Mouse (Mus musculus): ENCODE measurements around the gene Glyatl3. TPM values are rescaled to one million over a fixed set of nuclear protein-coding genes. Genes with fewer than 3 reads are reported as not detected.

Glyatl3 gene
- polyA plus RNA-seq, 1 experiment, result not detected

DNA sequence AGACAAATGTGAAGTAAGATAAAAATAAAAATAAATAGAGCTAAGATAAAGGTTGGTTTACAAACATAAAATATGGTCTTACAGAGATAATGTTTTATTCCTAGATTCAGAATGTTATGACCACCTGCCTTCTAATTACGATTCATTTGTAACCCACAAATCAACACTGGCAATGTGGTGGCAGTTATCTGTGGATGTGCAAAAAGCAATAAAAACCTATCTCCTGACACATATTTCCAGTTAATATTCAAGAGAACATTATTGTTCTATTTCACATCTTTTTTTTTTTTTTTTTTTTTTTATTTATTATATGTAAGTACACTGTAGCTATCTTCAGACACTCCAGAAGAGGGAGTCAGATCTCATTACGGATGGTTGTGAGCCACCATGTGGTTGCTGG is 1.3 kb upstream of the Glyatl3 start:
- H3K27me3 ChIP-seq (ENCODE audit: control insufficient read depth, insufficient read depth, insufficient read length), result no peaks in the 10 kb centered on the region
- no peak for TF ChIP-seq TCF3 (IDR thresholded peaks at IDR 0.05; ENCODE audit: insufficient read length, low read depth)
- TF ChIP-seq REST (IDR thresholded peaks at IDR 0.05; ENCODE audit: insufficient read depth, insufficient read length), result no peak
- no peak for TF ChIP-seq POLR2A (IDR thresholded peaks at IDR 0.05; ENCODE audit: insufficient read length, low read depth)
- TF ChIP-seq E2F4 (IDR thresholded peaks at IDR 0.05; ENCODE audit: insufficient read depth), result no peak
- TF ChIP-seq CEBPB (IDR thresholded peaks at IDR 0.05; ENCODE audit: insufficient read depth, poor library complexity, severe bottlenecking), result no peak
- no peak for TF ChIP-seq MAX (IDR thresholded peaks at IDR 0.05; ENCODE audit: low read depth)
- TF ChIP-seq SRF (IDR thresholded peaks at IDR 0.05; ENCODE audit: control insufficient read depth, insufficient read length, low read depth), result no peak
- TF ChIP-seq MYOD1 (IDR thresholded peaks at IDR 0.05; ENCODE audit: control insufficient read depth in 1 of 3, insufficient read length in 2 of 3, low read depth in 2 of 3), result no peak
- TF ChIP-seq TCF12 (IDR thresholded peaks at IDR 0.05; ENCODE audit: insufficient read depth, poor library complexity, severe bottlenecking), result no peak
- TF ChIP-seq MYOG (IDR thresholded peaks at IDR 0.05; ENCODE audit: control insufficient read depth in 1 of 3, insufficient read depth in 1 of 3, insufficient read length in 2 of 3, low read depth in 2 of 3), result no peak
- no peak for TF ChIP-seq POLR2AphosphoS2 (IDR thresholded peaks at IDR 0.05; ENCODE audit: insufficient read length, low read depth)
- H3K4me3 ChIP-seq, result no peak overlapping the region
- no peak overlapping the region for H3ac ChIP-seq (ENCODE audit: control insufficient read depth, insufficient read length)
- no peak overlapping the region for H3K4me2 ChIP-seq (ENCODE audit: low read depth)
- H3K36me3 ChIP-seq (ENCODE audit: control insufficient read depth, insufficient read depth), result no peaks in the 10 kb centered on the region
- H3K79me2 ChIP-seq (ENCODE audit: control insufficient read depth, insufficient read depth), result no peaks in the 10 kb centered on the region

DNA sequence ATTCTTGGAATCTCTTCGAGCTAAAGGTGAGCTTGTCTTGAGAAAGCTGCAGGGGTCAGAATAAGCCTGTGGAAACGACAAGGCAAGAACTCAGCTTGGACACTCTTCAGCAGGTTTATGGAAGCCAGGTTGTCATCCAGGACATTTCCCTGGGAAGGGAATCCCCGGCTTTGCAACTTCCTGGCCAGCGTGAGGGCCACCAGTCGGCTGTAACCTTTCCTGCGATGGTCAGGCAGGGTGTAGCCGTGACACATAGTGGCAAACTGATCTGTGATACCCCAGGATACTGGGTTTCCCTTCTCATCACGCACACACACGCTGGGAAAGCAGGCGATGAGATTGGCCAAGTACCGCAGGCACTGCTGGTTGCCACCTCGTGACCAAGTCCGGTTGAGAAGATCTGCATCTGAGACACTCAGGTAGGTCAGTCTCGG is 9.4 kb downstream of the Glyatl3 start:
- Histone ChIP-seq H3K79me2 (ENCODE audit: control insufficient read depth, insufficient read depth) (no peaks in the 10 kb centered on the region), H3ac (ENCODE audit: control insufficient read depth, insufficient read length) (no peak overlapping the region), H3K4me3 (no peak overlapping the region), H3K36me3 (ENCODE audit: control insufficient read depth, insufficient read depth) (no peaks in the 10 kb centered on the region), H3K27me3 (ENCODE audit: control insufficient read depth, insufficient read depth, insufficient read length) (no peaks in the 10 kb centered on the region), H3K4me2 (ENCODE audit: low read depth) (no peak overlapping the region)
- TF ChIP-seq TCF3 (IDR thresholded peaks at IDR 0.05; ENCODE audit: insufficient read length, low read depth), result no peak
- no peak for TF ChIP-seq CEBPB (IDR thresholded peaks at IDR 0.05; ENCODE audit: insufficient read depth, poor library complexity, severe bottlenecking)
- TF ChIP-seq MYOD1 (IDR thresholded peaks at IDR 0.05; ENCODE audit: control insufficient read depth in 1 of 3, insufficient read length in 2 of 3, low read depth in 2 of 3), result no peak
- no peak for TF ChIP-seq TCF12 (IDR thresholded peaks at IDR 0.05; ENCODE audit: insufficient read depth, poor library complexity, severe bottlenecking)

DNA sequence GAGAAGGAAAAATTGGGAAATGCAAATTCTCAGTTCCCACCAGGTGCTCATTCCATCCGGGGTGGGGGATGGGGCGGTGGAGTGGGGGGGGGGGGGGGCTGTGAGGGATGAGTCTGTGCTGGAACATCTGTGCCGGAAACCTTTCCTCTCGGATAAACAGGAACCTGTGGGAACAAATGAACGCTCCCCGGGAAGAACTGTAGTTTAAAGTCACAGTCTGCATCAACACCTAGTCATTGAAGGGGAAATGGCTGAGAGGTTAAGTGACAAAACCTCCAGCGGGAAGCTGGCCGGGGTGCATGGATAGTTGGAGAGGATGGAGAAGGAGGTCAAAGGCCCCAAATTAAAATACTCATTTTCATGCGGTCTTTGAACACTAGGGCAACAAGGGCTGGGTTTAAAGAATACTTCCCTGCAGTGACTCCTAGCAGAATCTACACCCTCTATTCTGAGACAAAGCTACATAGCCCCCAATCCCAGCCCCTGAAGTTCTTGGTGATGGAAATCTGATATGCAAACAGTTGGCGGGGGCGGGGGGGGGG is 10.0 kb downstream of the Glyatl3 start:
- Histone ChIP-seq H3K36me3 (ENCODE audit: control insufficient read depth, insufficient read depth) (no peaks in the 10 kb centered on the region), H3K79me2 (ENCODE audit: control insufficient read depth, insufficient read depth) (no peaks in the 10 kb centered on the region), H3K4me2 (ENCODE audit: low read depth) (no peak overlapping the region), H3ac (ENCODE audit: control insufficient read depth, insufficient read length) (no peak overlapping the region), H3K4me3 (no peak overlapping the region), H3K27me3 (ENCODE audit: control insufficient read depth, insufficient read depth, insufficient read length) (no peaks in the 10 kb centered on the region)
- TF ChIP-seq SRF (IDR thresholded peaks at IDR 0.05; ENCODE audit: control insufficient read depth, insufficient read length, low read depth), result no peak
- TF ChIP-seq CEBPB (IDR thresholded peaks at IDR 0.05; ENCODE audit: insufficient read depth, poor library complexity, severe bottlenecking), result no peak
- no peak for TF ChIP-seq POLR2AphosphoS2 (IDR thresholded peaks at IDR 0.05; ENCODE audit: insufficient read length, low read depth)
- TF ChIP-seq MYOG (IDR thresholded peaks at IDR 0.05; ENCODE audit: control insufficient read depth in 1 of 3, insufficient read depth in 1 of 3, insufficient read length in 2 of 3, low read depth in 2 of 3), result no peak
- no peak for TF ChIP-seq REST (IDR thresholded peaks at IDR 0.05; ENCODE audit: insufficient read depth, insufficient read length)
- no peak for TF ChIP-seq MAX (IDR thresholded peaks at IDR 0.05; ENCODE audit: low read depth)
- no peak for TF ChIP-seq TCF3 (IDR thresholded peaks at IDR 0.05; ENCODE audit: insufficient read length, low read depth)
- TF ChIP-seq MYOD1 (IDR thresholded peaks at IDR 0.05; ENCODE audit: control insufficient read depth in 1 of 3, insufficient read length in 2 of 3, low read depth in 2 of 3), result no peak
- TF ChIP-seq E2F4 (IDR thresholded peaks at IDR 0.05; ENCODE audit: insufficient read depth), result no peak
- no peak for TF ChIP-seq USF1 (IDR thresholded peaks at IDR 0.05; ENCODE audit: low read depth)
- no peak for TF ChIP-seq TCF12 (IDR thresholded peaks at IDR 0.05; ENCODE audit: insufficient read depth, poor library complexity, severe bottlenecking)
- TF ChIP-seq POLR2A (IDR thresholded peaks at IDR 0.05; ENCODE audit: insufficient read length, low read depth), result no peak

DNA sequence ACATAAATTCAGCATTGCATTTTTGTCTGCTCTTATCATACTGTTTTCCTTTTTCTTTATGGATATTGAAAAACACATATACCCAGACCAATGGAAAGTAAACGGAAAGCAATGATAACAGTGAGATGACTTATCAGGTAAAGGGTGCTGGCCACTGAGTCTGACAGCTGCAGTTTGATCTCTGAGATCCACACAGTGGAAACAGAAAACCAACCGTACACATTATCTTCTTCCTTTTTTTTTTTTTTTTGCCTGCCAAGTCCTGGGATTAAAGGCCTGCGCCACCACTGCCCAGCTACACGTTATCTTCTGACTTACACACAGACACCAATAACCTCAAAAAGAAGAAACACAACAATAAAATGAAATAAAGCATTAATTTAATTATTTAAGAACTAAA is 10.8 kb downstream of the Glyatl3 start:
- TF ChIP-seq TCF3 (IDR thresholded peaks at IDR 0.05; ENCODE audit: insufficient read length, low read depth) (no peak), CEBPB (IDR thresholded peaks at IDR 0.05; ENCODE audit: insufficient read depth, poor library complexity, severe bottlenecking) (no peak), TCF12 (IDR thresholded peaks at IDR 0.05; ENCODE audit: insufficient read depth, poor library complexity, severe bottlenecking) (no peak), MAX (IDR thresholded peaks at IDR 0.05; ENCODE audit: low read depth) (no peak), POLR2A (IDR thresholded peaks at IDR 0.05; ENCODE audit: insufficient read length, low read depth) (no peak), MYOG (IDR thresholded peaks at IDR 0.05; ENCODE audit: control insufficient read depth in 1 of 3, insufficient read depth in 1 of 3, insufficient read length in 2 of 3, low read depth in 2 of 3) (no peak), USF1 (IDR thresholded peaks at IDR 0.05; ENCODE audit: low read depth) (no peak)
- H3K36me3 ChIP-seq (ENCODE audit: control insufficient read depth, insufficient read depth), result no peaks in the 10 kb centered on the region
- no peaks in the 10 kb centered on the region for H3K27me3 ChIP-seq (ENCODE audit: control insufficient read depth, insufficient read depth, insufficient read length)
- H3K4me3 ChIP-seq, result no peak overlapping the region
- no peak overlapping the region for H3ac ChIP-seq (ENCODE audit: control insufficient read depth, insufficient read length)
- H3K79me2 ChIP-seq (ENCODE audit: control insufficient read depth, insufficient read depth), result no peaks in the 10 kb centered on the region
- H3K4me2 ChIP-seq (ENCODE audit: low read depth), result no peak overlapping the region

DNA sequence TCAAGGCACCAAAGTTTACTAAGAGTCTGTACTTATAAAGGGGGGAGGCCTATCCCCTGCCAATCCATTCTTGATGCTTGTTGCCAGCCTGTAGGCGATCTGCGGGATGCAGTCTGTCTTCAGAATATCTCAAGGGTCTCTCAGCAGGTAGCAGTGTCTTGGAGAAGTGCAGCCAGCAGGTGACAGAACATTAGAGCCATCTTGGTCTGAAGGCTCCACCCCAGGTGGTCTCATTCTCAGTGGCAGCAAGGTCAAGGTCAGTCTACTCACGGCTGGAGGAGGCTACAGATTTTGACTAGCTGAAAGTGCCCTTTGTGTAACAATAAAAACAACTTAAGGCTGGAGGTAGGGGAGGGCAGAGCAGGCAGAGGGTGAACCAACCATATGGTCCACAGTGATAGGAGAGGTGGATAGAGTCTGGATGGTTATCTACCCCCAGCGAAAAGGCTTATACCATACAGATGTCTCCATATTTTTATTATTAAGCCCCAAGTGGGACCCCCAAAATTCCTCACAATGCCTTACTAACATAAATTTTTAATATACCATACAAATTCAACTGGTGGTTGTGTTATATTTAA is 14.3 kb downstream of the Glyatl3 start:
- no peaks in the 10 kb centered on the region for H3K27me3 ChIP-seq (ENCODE audit: control insufficient read depth, insufficient read depth, insufficient read length)
- H3K4me2 ChIP-seq (ENCODE audit: low read depth), result no peak overlapping the region
- no peak overlapping the region for H3K4me3 ChIP-seq
- H3ac ChIP-seq (ENCODE audit: control insufficient read depth, insufficient read length), result no peak overlapping the region
- H3K36me3 ChIP-seq (ENCODE audit: control insufficient read depth, insufficient read depth), result no peaks in the 10 kb centered on the region
- no peaks in the 10 kb centered on the region for H3K79me2 ChIP-seq (ENCODE audit: control insufficient read depth, insufficient read depth)
- TF ChIP-seq POLR2A (IDR thresholded peaks at IDR 0.05; ENCODE audit: insufficient read length, low read depth), result no peak
- TF ChIP-seq CEBPB (IDR thresholded peaks at IDR 0.05; ENCODE audit: insufficient read depth, poor library complexity, severe bottlenecking), result no peak
